17 mouse cellular contexts compared by ENCODE assay signal in the genomic region with DNA sequence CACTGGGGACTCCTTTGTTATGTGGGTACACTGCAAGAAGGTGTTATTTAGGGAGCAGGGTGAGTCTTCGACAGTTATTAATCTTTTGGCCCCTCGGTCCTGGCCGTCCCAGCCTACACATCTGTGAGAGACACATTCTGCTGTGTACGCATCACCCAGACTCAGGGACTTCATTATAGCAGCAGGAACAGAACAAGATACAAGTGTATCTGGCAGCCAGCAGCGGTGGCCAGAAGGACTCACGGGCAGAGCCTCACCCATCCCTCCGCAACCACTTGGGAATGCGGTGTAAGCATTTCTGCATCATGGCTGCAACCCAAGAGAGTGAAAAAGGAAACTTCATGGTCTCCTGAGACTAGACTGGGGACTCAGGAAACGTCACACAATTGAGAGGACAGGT. TPM values are rescaled to one million over a fixed set of nuclear protein-coding genes. Genes with fewer than 3 reads are reported as not detected.
DNase-seq lines count a peak whose midpoint lies in the region; ATAC-seq and TF ChIP-seq lines count a peak whose summit lies in the region.
"Had no signal": no experiment of that assay in that cellular context is flagged by ENCODE, and none has a peak within 500 bp of the region (broad histone marks: within the 10 kb centered on the region; RNA-seq: fewer than 3 reads in every experiment).

No protein-coding gene starts in this region.

- no peaks in the 10 kb centered on the region for H3K9me3 ChIP-seq in heart, embryonic 15.5 days (replicated peaks)
- H3K9me3 ChIP-seq in limb, embryonic 15.5 days: no peaks in the 10 kb centered on the region
- H3K9me3 ChIP-seq in limb, embryonic 10.5 days (replicated peaks): no peaks in the 10 kb centered on the region
- H3K9me3 ChIP-seq: forebrain, embryonic 15.5 days; hindbrain, embryonic 13.5 days; intestine, embryonic 15.5 days had no signal

- 80% methylated on average over 9 of the region's 9 CpGs for WGBS in heart, embryonic 15.5 days
- WGBS in limb, embryonic 15.5 days: 85% methylated on average over 9 of the region's 9 CpGs
- WGBS in limb, embryonic 10.5 days: 90% methylated on average over 9 of the region's 9 CpGs

- TF ChIP-seq POLR2A in embryonic fibroblast, embryonic 13.5 days (IDR thresholded peaks at IDR 0.05; ENCODE audit: low read depth, low read length): no peak

- H3K9ac ChIP-seq in heart, embryonic 15.5 days: no peak overlapping the region
- H3K9ac ChIP-seq in limb, embryonic 15.5 days: no peak overlapping the region
- H3K9ac ChIP-seq: forebrain, embryonic 15.5 days; hindbrain, embryonic 13.5 days; intestine, embryonic 15.5 days had no signal

- TF ChIP-seq CTCF in embryonic fibroblast, embryonic 13.5 days (IDR thresholded peaks at IDR 0.05; ENCODE audit: borderline replicate concordance, insufficient read depth, low read length): no peak

- no peak overlapping the region for H3K4me3 ChIP-seq in heart, embryonic 15.5 days
- H3K4me3 ChIP-seq in limb, embryonic 15.5 days: no peak overlapping the region
- H3K4me3 ChIP-seq in limb, embryonic 10.5 days: no peak overlapping the region
- H3K4me3 ChIP-seq in embryonic fibroblast, embryonic 13.5 days (ENCODE audit: insufficient read depth, low read length): no peak overlapping the region
- H3K4me3 ChIP-seq: forebrain, embryonic 15.5 days; hindbrain, embryonic 13.5 days; intestine, embryonic 15.5 days had no signal

- no peak for DNase-seq in heart, postnatal 14 days
- DNase-seq in limb, embryonic 10.5 days (ENCODE audit: low spot score): no peak
- no peak for DNase-seq in thymus, postnatal 0 days (ENCODE audit: low spot score)
- DNase-seq in ovary, postnatal 10 days (ENCODE audit: low spot score): no peak
- DNase-seq: adrenal gland, postnatal 14 days; cerebellum, adult 11-12 months; cerebellum, adult 9-10 months; kidney, adult 8-10 months had no signal

- peak overlapping the region; percentile 45; the same call in 1 of the 2 replicates for H3K27ac ChIP-seq in heart, embryonic 15.5 days
- 0 out of 2 replicates have a peak overlapping the region, but pooled peaks have one; percentile 22 for H3K27ac ChIP-seq in limb, embryonic 15.5 days
- H3K27ac ChIP-seq in limb, embryonic 10.5 days: no peak overlapping the region
- H3K27ac ChIP-seq in embryonic fibroblast, embryonic 13.5 days (ENCODE audit: insufficient read depth, low read length): peak overlapping the region; percentile 86
- H3K27ac ChIP-seq: forebrain, embryonic 15.5 days; hindbrain, embryonic 13.5 days; hindbrain, postnatal 0 days; intestine, embryonic 15.5 days had no signal

- no peaks in the 10 kb centered on the region for H3K36me3 ChIP-seq in heart, embryonic 15.5 days
- no peaks in the 10 kb centered on the region for H3K36me3 ChIP-seq in limb, embryonic 15.5 days
- no peaks in the 10 kb centered on the region for H3K36me3 ChIP-seq in limb, embryonic 10.5 days
- H3K36me3 ChIP-seq: forebrain, embryonic 15.5 days; hindbrain, embryonic 13.5 days; intestine, embryonic 15.5 days had no signal

- no peak overlapping the region for H3K4me2 ChIP-seq in heart, embryonic 15.5 days
- H3K4me2 ChIP-seq in limb, embryonic 15.5 days: no peak overlapping the region
- H3K4me2 ChIP-seq: forebrain, embryonic 15.5 days; hindbrain, embryonic 13.5 days; intestine, embryonic 15.5 days had no signal

- peaks cover 27% of the 10 kb centered on the region for H3K4me1 ChIP-seq in heart, embryonic 15.5 days (replicated peaks)
- H3K4me1 ChIP-seq in limb, embryonic 15.5 days: peaks cover 39% of the 10 kb centered on the region
- peaks cover 41% of the 10 kb centered on the region for H3K4me1 ChIP-seq in limb, embryonic 10.5 days
- H3K4me1 ChIP-seq in embryonic fibroblast, embryonic 13.5 days (ENCODE audit: control insufficient read depth, insufficient read depth, low read length): peaks cover 9% of the 10 kb centered on the region
- H3K4me1 ChIP-seq: forebrain, embryonic 15.5 days; hindbrain, embryonic 13.5 days had no signal

- no peaks in the 10 kb centered on the region for H3K27me3 ChIP-seq in heart, embryonic 15.5 days
- H3K27me3 ChIP-seq in limb, embryonic 15.5 days: no peaks in the 10 kb centered on the region
- H3K27me3 ChIP-seq in limb, embryonic 10.5 days (ENCODE audit: low read depth, poor library complexity, severe bottlenecking): no peaks in the 10 kb centered on the region
- H3K27me3 ChIP-seq: forebrain, embryonic 15.5 days; hindbrain, embryonic 13.5 days; intestine, embryonic 15.5 days; Patski had no signal

- ATAC-seq in heart, embryonic 15.5 days (replicated peaks; ENCODE audit: insufficient number of reproducible peaks, insufficient read depth, low FRiP score, low read depth): no peak
- no peak for ATAC-seq in limb, embryonic 15.5 days (ENCODE audit: insufficient number of reproducible peaks, low FRiP score, low TSS enrichment, low read depth)
- ATAC-seq: activated CD4-positive, CD25-positive, alpha-beta regulatory T cell, adult 4 months; forebrain, embryonic 15.5 days; hindbrain, postnatal 0 days; intestine, embryonic 15.5 days; Patski had no signal

- intact Hi-C loops in heart, postnatal 14 days (cut with DNase I): no loop called here

RNA-seq across cellular contexts. Expression of a gene that starts 30.9 kb away (rescaled TPM):
- 158 and 170 TPM in 2 replicates for polyA plus RNA-seq in heart, embryonic 15.5 days (2015; fragmentation: Nextera tagmentation; extraction: Ambion mirVana)
- total RNA-seq in heart, postnatal 14 days (2021): 100 to 1,000 TPM; 257 to 301 TPM
- polyA plus RNA-seq in limb, embryonic 15.5 days (2015; fragmentation: Nextera tagmentation; extraction: Ambion mirVana): 116 and 117 TPM in 2 replicates
- polyA plus RNA-seq in limb, embryonic 10.5 days (2016; fragmentation: Nextera tagmentation; extraction: Ambion mirVana): 173 and 198 TPM in 2 replicates
- polyA plus RNA-seq in embryonic fibroblast, embryonic 13.5 days (2011; ENCODE audit: insufficient read length, low read depth, missing spikeins): 176 and 197 TPM in 2 replicates
- polyA plus RNA-seq in thymus, postnatal 0 days (2015; fragmentation: Nextera tagmentation; extraction: Ambion mirVana): 94.1 and 95.8 TPM in 2 replicates
